Mouse (Mus musculus) lung, postnatal 0 days (tissue): Measurements from ENCODE around the gene Irf4.

Experiments
- CTCF ChIP-seq: IDR thresholded peaks from 2 replicates; pipeline ENCODE4 v1.5.1; 2016; ENCODE audit warnings: antibody characterized with exemption, mild to moderate bottlenecking
- EP300 ChIP-seq: IDR thresholded peaks from 2 replicates; pipeline ENCODE4 v1.6.1; 2016; ENCODE audit warnings: antibody characterized with exemption, mild to moderate bottlenecking, control low read depth

- TF ChIP-seq CTCF = no peak
- no peak for TF ChIP-seq EP300
Observed at GRCm38 (mm10) chr13:30785423-30786040, 36.5 kb downstream of the Irf4 start.
